Mouse (Mus musculus) MEL (cell line): ENCODE results near the gene 1700025G04Rik. TPM values are rescaled to one million over a fixed set of nuclear protein-coding genes. Genes with fewer than 3 reads are reported as not detected.

Experiments
- DNase-seq: peaks from one replicate; pipeline ENCODE4 v3.0.0; 2011; ENCODE audit warnings: low read depth, low spot score
- H3K27ac ChIP-seq: 2 replicates; pipeline ENCODE4 v1.5.1; 2012; ENCODE audit warnings: low read depth, mild to moderate bottlenecking, control low read depth, low read length, moderate library complexity; ENCODE audit not compliant: control insufficient read depth
- H3K27me3 ChIP-seq, 2 experiments: fragments of 150-350 bp in 1 of 2; sonication (generic) in 1 of 2; 2 replicates each; pipeline ENCODE4 v1.6.1; 2012; ENCODE audit warnings: low read length in 2 of 2, mild to moderate bottlenecking in 2 of 2, improper control_type of control experiment in 1 of 2, moderate library complexity in 1 of 2; ENCODE audit not compliant: insufficient read depth in 2 of 2, control insufficient read depth in 1 of 2
- H3K36me3 ChIP-seq, 2 experiments: 2 replicates each; pipeline ENCODE4 v1.6.1; 2012 to 2014; ENCODE audit warnings: low read length in 2 of 2, improper control_type of control experiment in 1 of 2, inconsistent platforms in 1 of 2, mild to moderate bottlenecking in 1 of 2; ENCODE audit not compliant: insufficient read depth in 2 of 2, control insufficient read depth in 1 of 2
- H3K4me1 ChIP-seq, 2 experiments: fragments of 150-350 bp in 1 of 2; sonication (generic) in 1 of 2; 2 replicates each; pipeline ENCODE4 v1.6.1; 2012; ENCODE audit warnings: low read length in 2 of 2, improper control_type of control experiment in 1 of 2, mild to moderate bottlenecking in 1 of 2; ENCODE audit not compliant: insufficient read depth in 2 of 2, control insufficient read depth in 1 of 2
- H3K4me3 ChIP-seq, 2 experiments: fragments of 150-350 bp in 1 of 2; sonication (generic) in 1 of 2; 2 replicates each; pipeline ENCODE4 v1.5.1; 2012; ENCODE audit warnings: low read depth in 2 of 2, low read length in 2 of 2, mild to moderate bottlenecking in 2 of 2, moderate library complexity in 2 of 2, control low read depth in 1 of 2, improper control_type of control experiment in 1 of 2; ENCODE audit not compliant: control insufficient read depth in 1 of 2, insufficient read depth in 1 of 2
- H3K79me2 ChIP-seq: 2 replicates; pipeline ENCODE4 v1.6.1; 2012; ENCODE audit warnings: mild to moderate bottlenecking, low read length, moderate library complexity; ENCODE audit not compliant: control insufficient read depth, poor library complexity, insufficient read depth
- H3K9ac ChIP-seq: 2 replicates; pipeline ENCODE4 v1.6.1; 2012; ENCODE audit warnings: low read depth, mild to moderate bottlenecking, control low read depth, low read length, moderate library complexity; ENCODE audit not compliant: control insufficient read depth, poor library complexity, severe bottlenecking
- H3K9me3 ChIP-seq: fragments of 150-350 bp; sonication (generic); replicated peaks from 2 replicates; pipeline ENCODE4 v1.6.1; 2012; ENCODE audit warnings: mild to moderate bottlenecking, low read length, improper control_type of control experiment, moderate library complexity; ENCODE audit not compliant: insufficient read depth
- CTCF ChIP-seq, 3 experiments: IDR thresholded peaks in 2 of 3; conservative IDR thresholded peaks in 1 of 3; 2 replicates each; pipeline ENCODE4 v1.5.1; 2011 to 2012; ENCODE audit warnings: low read length in 3 of 3, low read depth in 2 of 3, mild to moderate bottlenecking in 2 of 3, improper control_type of control experiment in 1 of 3, inconsistent platforms in 1 of 3, mixed read lengths in 1 of 3, moderate library complexity in 1 of 3; ENCODE audit not compliant: control insufficient read depth in 1 of 3, insufficient read depth in 1 of 3, poor library complexity in 1 of 3, severe bottlenecking in 1 of 3
- EP300 ChIP-seq, 2 experiments: IDR thresholded peaks; 2 replicates each; pipeline ENCODE4 v1.6.1; 2011; ENCODE audit warnings: improper control_type of control experiment in 2 of 2, low read length in 2 of 2, low read depth in 1 of 2, mild to moderate bottlenecking in 1 of 2
- GABPA ChIP-seq: IDR thresholded peaks from 2 replicates; pipeline ENCODE4 v1.6.1; 2012; ENCODE audit warnings: low read depth, mild to moderate bottlenecking, inconsistent platforms, low read length, improper control_type of control experiment, moderate library complexity
- GATA1 ChIP-seq: IDR thresholded peaks from 2 replicates; pipeline ENCODE4 v1.6.1; 2011; ENCODE audit warnings: low read depth, low read length, improper control_type of control experiment
- HCFC1 ChIP-seq: IDR thresholded peaks from 2 replicates; pipeline ENCODE4 v1.6.1; 2012; ENCODE audit warnings: low read depth, mild to moderate bottlenecking, inconsistent platforms, low read length, improper control_type of control experiment, moderate library complexity
- JUND ChIP-seq: IDR thresholded peaks from 2 replicates; pipeline ENCODE4 v1.6.1; 2011; ENCODE audit warnings: low read depth, mild to moderate bottlenecking, improper control_type of control experiment, low read length
- MAX ChIP-seq: IDR thresholded peaks from 2 replicates; pipeline ENCODE4 v1.6.1; 2011; ENCODE audit warnings: low read length, improper control_type of control experiment
- MXI1 ChIP-seq: IDR thresholded peaks from 2 replicates; pipeline ENCODE4 v1.6.1; 2011; ENCODE audit warnings: mild to moderate bottlenecking, low read depth, low read length, improper control_type of control experiment
- MYB ChIP-seq: IDR thresholded peaks from 2 replicates; pipeline ENCODE4 v1.6.1; 2011; ENCODE audit warnings: mild to moderate bottlenecking, low read depth, low read length, improper control_type of control experiment
- MYC ChIP-seq: IDR thresholded peaks from 2 replicates; pipeline ENCODE4 v1.6.1; 2011; ENCODE audit warnings: low read depth, mild to moderate bottlenecking, low read length, improper control_type of control experiment, moderate library complexity
- NRF1 ChIP-seq: IDR thresholded peaks from 2 replicates; pipeline ENCODE4 v1.6.1; 2014; ENCODE audit warnings: low read depth, mild to moderate bottlenecking, inconsistent platforms, low read length, improper control_type of control experiment, moderate library complexity; ENCODE audit not compliant: poor library complexity, insufficient read depth, severe bottlenecking
- RAD21 ChIP-seq: IDR thresholded peaks from 2 replicates; pipeline ENCODE4 v1.6.1; 2011; ENCODE audit warnings: mild to moderate bottlenecking, low read depth, low read length, improper control_type of control experiment
- SIN3A ChIP-seq: IDR thresholded peaks from 2 replicates; pipeline ENCODE4 v1.6.1; 2012; ENCODE audit warnings: low read length, improper control_type of control experiment, inconsistent platforms
- SMC3 ChIP-seq: IDR thresholded peaks from 2 replicates; pipeline ENCODE4 v1.6.1; 2011; ENCODE audit warnings: low read depth, low read length, improper control_type of control experiment
- TAL1 ChIP-seq: IDR thresholded peaks from 2 replicates; pipeline ENCODE4 v1.6.1; 2012; ENCODE audit warnings: mild to moderate bottlenecking, inconsistent platforms, low read length, moderate library complexity, mixed read lengths
- TBP ChIP-seq: IDR thresholded peaks from 2 replicates; pipeline ENCODE4 v1.8.0; 2011; ENCODE audit warnings: low read depth, low read length, improper control_type of control experiment
- USF1 ChIP-seq: IDR thresholded peaks from 2 replicates; pipeline ENCODE4 v1.6.1; 2014; ENCODE audit warnings: low read depth, mild to moderate bottlenecking, inconsistent platforms, low read length, improper control_type of control experiment, moderate library complexity
- ZC3H11A ChIP-seq: IDR thresholded peaks from 2 replicates; pipeline ENCODE4 v1.6.1; 2012; ENCODE audit warnings: low read depth, mild to moderate bottlenecking, inconsistent platforms, low read length, improper control_type of control experiment
- ZKSCAN1 ChIP-seq: IDR thresholded peaks from 2 replicates; pipeline ENCODE4 v1.6.1; 2012; ENCODE audit warnings: low read depth, mild to moderate bottlenecking, inconsistent platforms, low read length, improper control_type of control experiment, moderate library complexity
- ZNF384 ChIP-seq: IDR thresholded peaks from 2 replicates; pipeline ENCODE4 v1.6.1; 2012; ENCODE audit warnings: low read depth, mild to moderate bottlenecking, inconsistent platforms, low read length, improper control_type of control experiment
- polyA plus RNA-seq, 2 experiments: library from polyadenylated mRNA; stranded (reverse) in 1 of 2; unstranded in 1 of 2; fragments of >175 nt in 1 of 2; fragments of >200 nt in 1 of 2; gene quantifications; 2 replicates each; pipeline versions ENCODE4 v1.2.1 to v1.2.4; 2012; ENCODE audit warnings: low replicate concordance in 2 of 2, low read depth in 1 of 2; ENCODE audit not compliant: insufficient read length in 2 of 2, insufficient read depth in 1 of 2, missing spikeins in 1 of 2
- total RNA-seq: library from RNA; depleted of rRNA; stranded (reverse); fragments of 300-350 nt; gene quantifications from 2 replicates; pipeline ENCODE4 v1.2.3, GENCODE M21; 2012

1700025G04Rik gene
- total and polyA plus RNA-seq, 3 experiments = 0.04 to 0.91 TPM; not detected in 1

DNA sequence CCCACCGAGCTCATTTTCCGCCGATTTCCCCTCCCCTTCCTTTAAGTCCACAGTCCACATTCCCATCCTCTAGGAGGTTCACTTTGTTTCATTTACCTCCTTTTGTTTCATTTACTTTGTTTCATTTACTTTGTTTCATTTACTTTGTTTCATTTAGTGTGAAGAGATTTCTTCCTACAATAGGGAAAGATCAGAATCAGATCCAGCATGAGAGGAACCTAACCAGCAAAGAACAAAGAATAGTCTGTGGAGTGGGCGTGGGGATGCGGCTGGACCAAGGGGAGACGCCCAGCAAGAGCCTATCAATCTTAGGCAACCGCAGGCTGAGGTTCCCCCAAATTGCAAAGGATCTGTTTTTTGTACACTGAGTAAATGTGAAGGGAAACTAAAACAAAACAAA is 20.2 kb downstream of the 1700025G04Rik start:
- TF ChIP-seq RAD21 (no peak), TAL1 (no peak), ZC3H11A (no peak), MAX (no peak), ZKSCAN1 (no peak), EP300 (IDR thresholded peaks at IDR 0.05; ENCODE audit: low read depth in 1 of 2, low read length in 2 of 2) (no peak), MYC (no peak), GATA1 (no peak), TBP (no peak), ZNF384 (no peak), HCFC1 (no peak), CTCF (IDR thresholded peaks at IDR 0.05 in 2 of 3, conservative IDR thresholded peaks at IDR 0.05 in 1 of 3; ENCODE audit: control insufficient read depth in 1 of 3, insufficient read depth in 1 of 3, low read depth in 2 of 3, low read length in 3 of 3, poor library complexity in 1 of 3, severe bottlenecking in 1 of 3) (no peak), SIN3A (no peak), SMC3 (no peak), NRF1 (no peak), JUND (no peak)
- TF ChIP-seq, all 39 proteins: peak for 0
- Histone ChIP-seq H3K79me2 (no peaks in the 10 kb centered on the region), H3K4me3 (no peak overlapping the region), H3K9ac (no peak overlapping the region), H3K27me3 (peaks cover 0 to 4% of the 10 kb centered on the region in 2 experiments; a peak in 3 of 4 replicates), H3K36me3 (no peaks in the 10 kb centered on the region), H3K9me3 (no peaks in the 10 kb centered on the region), H3K4me1 (no peaks in the 10 kb centered on the region), H3K27ac (no peak overlapping the region)
- DNase-seq = no peak

DNA sequence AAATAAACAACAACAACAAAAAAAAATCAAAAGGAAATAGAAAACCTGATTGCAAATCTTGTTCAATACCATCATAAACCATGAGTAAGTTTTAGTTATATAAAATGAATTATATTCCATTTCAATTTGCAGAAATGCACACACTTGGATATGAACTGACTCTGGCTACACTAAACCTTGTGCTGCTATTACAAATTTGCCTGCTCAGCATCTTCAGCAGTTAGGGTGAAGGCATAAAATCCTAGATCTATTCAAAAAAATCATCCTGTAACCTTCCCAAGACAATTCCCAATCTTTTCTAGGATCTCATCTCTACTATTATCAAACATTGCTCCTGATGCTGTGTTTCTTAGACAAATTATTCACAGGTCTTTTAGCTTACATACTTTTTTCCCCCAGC is 22.0 kb downstream of the 1700025G04Rik start:
- Histone ChIP-seq H3K4me3 (no peak overlapping the region), H3K4me1 (no peaks in the 10 kb centered on the region), H3K27ac (no peak overlapping the region), H3K9me3 (no peaks in the 10 kb centered on the region), H3K27me3 (peaks cover 0 to 2% of the 10 kb centered on the region in 2 experiments; a peak in 3 of 4 replicates), H3K36me3 (no peaks in the 10 kb centered on the region), H3K79me2 (no peaks in the 10 kb centered on the region), H3K9ac (no peak overlapping the region)
- DNase-seq = no peak
- TF ChIP-seq USF1 = no peak
- TF ChIP-seq MYB = no peak
- TF ChIP-seq GABPA = no peak
- TF ChIP-seq TBP = no peak
- TF ChIP-seq MXI1 = no peak
